Comparison of ENCODE assay signal across 14 mouse cellular contexts in the genomic region with DNA sequence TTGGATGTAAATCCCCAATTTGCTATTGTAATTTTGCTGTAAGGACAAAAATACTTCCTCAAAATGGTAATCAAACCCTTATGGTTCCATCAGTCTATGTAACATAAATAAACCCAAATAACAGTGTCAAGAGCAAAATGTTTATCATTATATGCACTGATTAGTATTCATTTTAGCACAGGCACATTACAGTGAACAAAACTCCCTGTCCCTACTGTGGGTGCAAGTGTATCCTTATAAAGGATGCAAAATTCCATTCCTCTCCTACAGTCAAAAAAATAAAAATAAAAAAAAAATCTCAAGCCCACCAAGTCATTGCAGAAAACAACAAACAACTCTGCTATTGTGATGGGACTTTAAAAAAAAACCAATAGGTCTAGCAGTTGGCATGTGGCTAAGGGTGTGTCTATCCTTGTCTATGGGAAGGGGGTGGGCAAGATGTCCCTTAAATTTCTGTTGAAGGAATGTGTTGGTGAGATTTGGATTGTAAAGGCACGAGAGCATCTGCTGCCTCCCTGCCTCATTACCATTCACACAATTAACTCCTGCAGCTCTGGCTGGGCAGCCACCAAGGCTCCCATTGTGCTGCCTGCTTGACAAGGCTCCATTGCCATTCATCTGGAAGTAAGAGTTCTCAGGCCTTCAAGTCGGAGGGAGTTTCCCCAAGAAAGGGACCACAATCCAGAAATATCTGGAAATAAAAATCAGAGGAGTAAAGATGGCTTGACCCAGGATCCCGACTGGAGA. TPM values are rescaled to one million over a fixed set of nuclear protein-coding genes. Genes with fewer than 3 reads are reported as not detected.
DNase-seq lines count a peak whose midpoint lies in the region; ATAC-seq lines count a peak whose summit lies in the region.
"Had no signal": no experiment of that assay in that cellular context is flagged by ENCODE, and none has a peak within 500 bp of the region (broad histone marks: within the 10 kb centered on the region; RNA-seq: fewer than 3 reads in every experiment).

No protein-coding gene starts in this region.

- WGBS in forebrain, embryonic 13.5 days, result 4% methylated on average over 3 of the region's 3 CpGs
- WGBS in liver, embryonic 12.5 days (ENCODE audit: insufficient replicate concordance), result 25% methylated on average over 3 of the region's 3 CpGs

- H3K36me3 ChIP-seq in forebrain, embryonic 13.5 days (ENCODE audit: poor library complexity, severe bottlenecking), result no peaks in the 10 kb centered on the region
- H3K36me3 ChIP-seq in liver, embryonic 12.5 days, result no peaks in the 10 kb centered on the region
- H3K36me3 ChIP-seq: heart, embryonic 12.5 days had no signal

- H3K4me3 ChIP-seq in forebrain, embryonic 13.5 days, result no peak overlapping the region
- H3K4me3 ChIP-seq in liver, embryonic 12.5 days, result no peak overlapping the region
- H3K4me3 ChIP-seq: heart, embryonic 12.5 days had no signal

- DNase-seq in left cerebral cortex, postnatal 4 days, result peak; percentile 56
- DNase-seq in left cerebral cortex, postnatal 10 days (ENCODE audit: extremely low spot score in 1 of 2, low spot score in 2 of 2), result no peak
- DNase-seq in mesoderm, embryonic 11.5 days (ENCODE audit: low read depth, low spot score), result peak; percentile 66
- DNase-seq in thymus, postnatal 14 days, result no peak
- DNase-seq in frontal cortex, postnatal 14 days (ENCODE audit: low spot score in 2 of 2), result no peak
- DNase-seq in kidney, postnatal 36 days, result no peak
- DNase-seq: kidney, postnatal 10 days; liver; lung, postnatal 14 days; right cerebral cortex, postnatal 4 days had no signal

- H3K27me3 ChIP-seq in forebrain, embryonic 13.5 days, result no peaks in the 10 kb centered on the region
- no peaks in the 10 kb centered on the region for H3K27me3 ChIP-seq in liver, embryonic 12.5 days (replicated peaks)
- H3K27me3 ChIP-seq: heart, embryonic 12.5 days had no signal

- peak; percentile 95 for ATAC-seq in forebrain, embryonic 13.5 days
- no peak for ATAC-seq in liver, embryonic 12.5 days
- ATAC-seq: inflammation-experienced regulatory T-cells, adult 6 months had no signal

- H3K4me2 ChIP-seq in forebrain, embryonic 13.5 days, result no peak overlapping the region
- H3K4me2 ChIP-seq in liver, embryonic 12.5 days, result no peak overlapping the region
- H3K4me2 ChIP-seq: heart, embryonic 12.5 days had no signal

- intact Hi-C loops in left cerebral cortex, postnatal 4 days (cut with DNase I), result no loop called here
- intact Hi-C loops in left cerebral cortex, postnatal 10 days (cut with DNase I), result no loop called here

- H3K4me1 ChIP-seq in forebrain, embryonic 13.5 days, result peaks cover 17% of the 10 kb centered on the region
- H3K4me1 ChIP-seq in liver, embryonic 12.5 days, result no peaks in the 10 kb centered on the region

- H3K27ac ChIP-seq in forebrain, embryonic 13.5 days, result 0 out of 2 replicates have a peak overlapping the region, but pooled peaks have one; percentile 10
- no peak overlapping the region for H3K27ac ChIP-seq in liver, embryonic 12.5 days

- no peak overlapping the region for H3K9ac ChIP-seq in forebrain, embryonic 13.5 days
- H3K9ac ChIP-seq in liver, embryonic 12.5 days, result no peak overlapping the region
- H3K9ac ChIP-seq: heart, embryonic 12.5 days had no signal

- no peaks in the 10 kb centered on the region for H3K9me3 ChIP-seq in forebrain, embryonic 13.5 days (replicated peaks)
- no peaks in the 10 kb centered on the region for H3K9me3 ChIP-seq in liver, embryonic 12.5 days (replicated peaks)
- H3K9me3 ChIP-seq: heart, embryonic 12.5 days had no signal

RNA-seq across cellular contexts. Expression of gene Pcdh18, which starts 12.0 kb away (rescaled TPM):
- total RNA-seq in left cerebral cortex, postnatal 4 days (2021), result 10 to 100 TPM; 24.8 to 26.0 TPM
- total RNA-seq in left cerebral cortex, postnatal 10 days (2021), result 10 to 100 TPM; 13.1 to 18.1 TPM
- polyA plus RNA-seq in forebrain, embryonic 13.5 days (2015; fragmentation: Nextera tagmentation; extraction: Ambion mirVana), result 23.5 and 24.9 TPM in 2 replicates
- 6.6 and 7.8 TPM in 2 replicates for polyA plus RNA-seq in liver, embryonic 12.5 days (2016; fragmentation: Nextera tagmentation; extraction: Ambion mirVana)
- polyA plus RNA-seq: inflammation-experienced regulatory T-cells, adult 6 months had no signal

Comparison
In these comparisons a context has a peak if more than half of its experiments do, and no peak if none do; other contexts are left out.
1. DNase-seq: peak in left cerebral cortex, postnatal 4 days (single experiment) and mesoderm, embryonic 11.5 days (single experiment); none in left cerebral cortex, postnatal 10 days (0 of 2), thymus, postnatal 14 days (single experiment), frontal cortex, postnatal 14 days (0 of 2) and kidney, postnatal 36 days (0 of 2).